Mouse (Mus musculus) hindbrain, postnatal 0 days (tissue): ENCODE measurements at regions not wholly inside any gene's neighbourhood (a gene's known extent, or its start where the extent isn't known, plus 50 kb on each side); places are given as distances from the start of the nearest gene placed in this dataset.

ENCODE experiments used
- ATAC-seq: fragments of 200-750 bp; cut with Nextera tagmentation; 2 replicates; pipeline ENCODE4 v1.8.0; 2017; ENCODE audit warnings: mild to moderate bottlenecking, moderate TSS enrichment, moderate library complexity
- DNase-seq: peaks from one replicate; pipeline ENCODE4 v3.0.0-alpha.2; 2015; ENCODE audit warnings: low spot score
- H3K27ac ChIP-seq: fragments of 300-500 bp; sonication (generic); 2 replicates; pipeline ENCODE4 v1.5.1; 2014; ENCODE audit warnings: mild to moderate bottlenecking
- H3K27me3 ChIP-seq: fragments of 300-500 bp; sonication (generic); 2 replicates; pipeline ENCODE4 v1.6.1; 2014; ENCODE audit warnings: low read length, mixed read lengths; ENCODE audit not compliant: insufficient read depth
- H3K36me3 ChIP-seq: fragments of 300-500 bp; sonication (generic); 2 replicates; pipeline ENCODE4 v1.6.1; 2014; ENCODE audit warnings: low read length, mixed read lengths; ENCODE audit not compliant: insufficient read depth
- H3K4me1 ChIP-seq: fragments of 300-500 bp; sonication (generic); 2 replicates; pipeline ENCODE4 v1.6.1; 2014; ENCODE audit warnings: antibody characterized with exemption, low read length, mixed read lengths; ENCODE audit not compliant: insufficient read depth
- H3K4me2 ChIP-seq: fragments of 300-500 bp; sonication (generic); 2 replicates; pipeline ENCODE4 v1.6.1; 2014; ENCODE audit warnings: low read depth, mild to moderate bottlenecking, low read length, moderate library complexity, mixed read lengths
- H3K4me3 ChIP-seq: fragments of 300-500 bp; sonication (generic); 2 replicates; pipeline ENCODE4 v1.5.1; 2014; ENCODE audit warnings: low read length
- H3K9ac ChIP-seq: fragments of 300-500 bp; sonication (generic); replicated peaks from 2 replicates; pipeline ENCODE4 v1.6.1; 2014; ENCODE audit warnings: mild to moderate bottlenecking, low read length, moderate library complexity, mixed read lengths
- H3K9me3 ChIP-seq: fragments of 300-500 bp; sonication (generic); 2 replicates; pipeline ENCODE4 v1.6.1; 2016; ENCODE audit warnings: low read length, mixed read lengths
- CTCF ChIP-seq: IDR thresholded peaks from 2 replicates; pipeline ENCODE4 v1.5.1; 2016; ENCODE audit warnings: antibody characterized with exemption, control low read depth, low read depth
- WGBS: fragments of 180-500 bp; shearing (Covaris S2); extraction: QIAGEN DNeasy Blood & Tissue Kit; methylation state at CpG from one replicate; pipeline ENCODE4 v1.1.7; 2014; 5-methylcytosine and 5-hydroxymethylcytosine counted together

DNA sequence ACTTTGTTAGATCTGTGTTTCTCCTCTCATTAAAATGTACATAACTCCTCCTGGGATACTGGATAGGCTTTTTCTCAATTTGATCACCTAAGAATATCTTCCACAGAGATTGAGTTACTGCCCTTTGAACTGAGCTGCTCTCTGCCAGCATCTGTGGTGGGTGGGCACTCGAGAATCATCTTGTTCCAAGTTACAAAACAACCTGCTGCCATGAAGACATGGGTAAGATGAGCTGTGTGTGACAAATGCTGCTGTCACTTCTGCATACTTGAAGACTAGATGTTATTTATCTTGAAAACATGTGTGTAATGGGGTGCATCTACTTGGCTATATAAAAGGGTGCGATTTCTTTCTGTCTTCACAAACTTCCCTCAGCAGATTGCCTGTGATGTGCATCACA lies 716.0 kb upstream of the Zfp804a start:
- no peak for DNase-seq
- H3K9ac ChIP-seq: no peak overlapping the region
- TF ChIP-seq CTCF: no peak
- no peak for ATAC-seq
- WGBS: 74% methylated on average over 2 of the region's 2 CpGs
- H3K4me2 ChIP-seq: no peak overlapping the region
- no peak overlapping the region for H3K27ac ChIP-seq
- no peak overlapping the region for H3K4me3 ChIP-seq
- H3K9me3 ChIP-seq: no peaks in the 10 kb centered on the region
- H3K4me1 ChIP-seq: no peaks in the 10 kb centered on the region
- no peaks in the 10 kb centered on the region for H3K27me3 ChIP-seq
- no peaks in the 10 kb centered on the region for H3K36me3 ChIP-seq

DNA sequence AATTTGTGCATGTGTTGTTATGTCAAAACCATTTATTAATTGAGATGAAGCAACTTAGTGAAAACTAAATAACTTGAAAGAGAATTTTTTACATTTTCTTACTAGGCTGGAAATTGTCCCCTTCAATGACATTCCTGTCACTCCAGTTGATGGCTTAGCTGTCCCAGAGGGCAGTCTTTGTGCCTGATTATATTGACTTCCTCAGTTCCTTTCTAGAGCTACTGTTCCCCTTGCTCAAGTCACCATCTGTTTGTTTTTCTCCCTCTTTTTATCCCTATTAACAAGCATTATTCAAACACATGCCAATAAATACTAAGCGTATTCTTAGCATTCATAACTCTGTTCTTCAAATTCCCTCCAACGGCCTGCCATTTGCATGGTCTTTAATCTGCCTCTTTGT lies 712.6 kb upstream of the Zfp804a start:
- TF ChIP-seq CTCF: no peak
- DNase-seq: no peak

More for the DNA sequence above, 712.6 kb upstream of the Zfp804a start:
- ATAC-seq: no peak
- Histone ChIP-seq H3K4me3 (no peak overlapping the region), H3K4me1 (no peaks in the 10 kb centered on the region), H3K9me3 (no peaks in the 10 kb centered on the region), H3K36me3 (no peaks in the 10 kb centered on the region), H3K27ac (no peak overlapping the region), H3K9ac (no peak overlapping the region), H3K27me3 (no peaks in the 10 kb centered on the region), H3K4me2 (no peak overlapping the region)
- WGBS: 48% methylated on average over 2 of the region's 2 CpGs
